Mouse (Mus musculus): ENCODE results near the gene Dhrs7c.

Gene Dhrs7c

GRCm38 (mm10) chr11:67797931-67798330 is at the start of gene Dhrs7c:
Gene Dhrs7c (plus strand): TSS chr11:67798187.
- DNase-seq (ENCODE audit: low read depth): no peak

- DNase-seq (ENCODE audit: low read depth): no peak
These were observed 41.7 kb upstream of the Dhrs7c start for GRCm38 (mm10) chr11:67756287-67756686.

- peak; percentile 10 for DNase-seq (ENCODE audit: low read depth)
These were observed 40.4 kb upstream of the Dhrs7c start for GRCm38 (mm10) chr11:67757373-67758167.

GRCm38 (mm10) chr11:67771053-67771452 is 26.9 kb upstream of the Dhrs7c start, which contains the start of gene Glp2r:
Gene Glp2r (minus strand): TSS chr11:67771153.
- no peak for DNase-seq (ENCODE audit: low read depth)

- DNase-seq (ENCODE audit: low read depth): no peak
These were observed 26.3 kb upstream of the Dhrs7c start for GRCm38 (mm10) chr11:67771691-67772090.

GRCm38 (mm10) chr11:67772577-67772976 is 25.4 kb upstream of the Dhrs7c start:
- DNase-seq (ENCODE audit: low read depth): peak; percentile 39

GRCm38 (mm10) chr11:67774379-67774778 is 23.6 kb upstream of the Dhrs7c start, which contains the start of gene Gsg1l2:
Gene Gsg1l2 (plus strand): TSS chr11:67774608.
- no peak for DNase-seq (ENCODE audit: low read depth)

- no peak for DNase-seq (ENCODE audit: low read depth)
These were observed 7.8 kb upstream of the Dhrs7c start for GRCm38 (mm10) chr11:67790182-67790581.

- peak; percentile 9 for DNase-seq (ENCODE audit: low read depth)
These were observed 2.2 kb downstream of the Dhrs7c start for GRCm38 (mm10) chr11:67800130-67800723.

GRCm38 (mm10) chr11:67801169-67801568 is 3.2 kb downstream of the Dhrs7c start:
- DNase-seq (ENCODE audit: low read depth): no peak

GRCm38 (mm10) chr11:67805538-67805937 is 7.6 kb downstream of the Dhrs7c start:
- DNase-seq (ENCODE audit: low read depth): peak; percentile 1

- no peak for DNase-seq (ENCODE audit: low read depth)
These were observed 9.0 kb downstream of the Dhrs7c start for GRCm38 (mm10) chr11:67806832-67807597.

GRCm38 (mm10) chr11:67808051-67808450 is 10.1 kb downstream of the Dhrs7c start:
- DNase-seq (ENCODE audit: low read depth): no peak

GRCm38 (mm10) chr11:67811535-67811934 is 13.5 kb downstream of the Dhrs7c start:
- DNase-seq (ENCODE audit: low read depth): peak; percentile 12

- DNase-seq (ENCODE audit: low read depth): peak; percentile 37
These were observed 21.6 kb downstream of the Dhrs7c start for GRCm38 (mm10) chr11:67819604-67820003.

- DNase-seq (ENCODE audit: low read depth): peak; percentile 44
These were observed 22.2 kb downstream of the Dhrs7c start for GRCm38 (mm10) chr11:67820221-67820620.

GRCm38 (mm10) chr11:67821560-67821959 is 23.6 kb downstream of the Dhrs7c start:
- no peak for DNase-seq (ENCODE audit: low read depth)

GRCm38 (mm10) chr11:67828360-67829059 is 30.5 kb downstream of the Dhrs7c start:
- DNase-seq (ENCODE audit: low read depth): no peak

- DNase-seq (ENCODE audit: low read depth): no peak
These were observed 31.5 kb downstream of the Dhrs7c start for GRCm38 (mm10) chr11:67829530-67829929.

GRCm38 (mm10) chr11:67831820-67832219 is 33.8 kb downstream of the Dhrs7c start:
- no peak for DNase-seq (ENCODE audit: low read depth)

- DNase-seq (ENCODE audit: low read depth): no peak
These were observed 37.6 kb downstream of the Dhrs7c start for GRCm38 (mm10) chr11:67835408-67836078.

Measured in 416B (cell line).